Mouse (Mus musculus) neutrophil, adult 5-6 weeks (primary cell): ENCODE data around the gene Parp8. TPM values are rescaled to one million over a fixed set of nuclear protein-coding genes. Genes with fewer than 3 reads are reported as not detected.

Source experiments
- ATAC-seq: fragments of 151-379, 151-347 bp; 2 replicates; pipeline ENCODE4 v1.8.0; 2017; ENCODE audit warnings: mild to moderate bottlenecking, moderate TSS enrichment; ENCODE audit not compliant: insufficient number of reproducible peaks, poor library complexity, low FRiP score, severe bottlenecking; ENCODE audit errors: extremely low read depth
- total RNA-seq: library from RNA; stranded (forward); fragments of 200-1000 nt; gene quantifications from 2 replicates; pipeline ENCODE4 v1.2.3, GENCODE M21; 2017

Gene Parp8
- 82.1 and 89.8 TPM in 2 replicates for total RNA-seq

GRCm38 (mm10) chr13:117025226-117026067 is at the start of gene Parp8:
TSS of gene Parp8 (minus strand) at chr13:117025537.
- ATAC-seq: 0 out of 2 replicates have a peak, but pooled peaks have one; percentile 11

DNA sequence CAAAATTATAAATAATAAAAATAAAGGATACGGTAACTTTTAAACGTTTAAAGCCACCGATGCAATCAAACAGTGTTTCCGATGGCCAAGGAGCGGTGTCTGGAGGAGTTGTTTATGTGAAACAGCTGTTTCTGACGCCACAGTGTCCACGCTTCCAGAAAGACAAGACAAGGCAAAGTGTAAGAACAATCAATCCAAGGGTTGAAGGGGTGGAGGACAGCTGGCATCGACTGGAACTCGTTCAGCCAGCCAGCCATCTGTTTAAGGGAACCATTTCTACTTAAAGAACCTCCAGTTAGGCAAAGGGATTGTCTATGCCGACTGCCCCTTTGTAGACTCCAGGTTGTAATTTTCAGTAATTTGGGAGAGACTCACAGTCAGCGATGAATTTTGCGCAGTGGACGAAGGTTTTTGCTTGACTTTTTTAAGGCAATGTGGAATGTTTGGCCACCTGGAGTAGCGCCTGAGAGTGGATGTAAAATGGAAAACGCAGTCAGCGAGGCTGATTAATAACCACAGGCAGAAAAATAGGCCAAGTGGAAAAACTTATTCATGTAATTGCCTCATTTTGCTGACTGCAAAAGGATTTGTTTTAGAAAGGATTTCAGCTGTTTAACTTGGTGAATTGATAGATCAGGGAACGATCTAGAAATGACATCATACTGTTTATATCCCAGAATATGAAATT is 37.4 kb upstream of the Parp8 start:
- ATAC-seq: no peak

DNA sequence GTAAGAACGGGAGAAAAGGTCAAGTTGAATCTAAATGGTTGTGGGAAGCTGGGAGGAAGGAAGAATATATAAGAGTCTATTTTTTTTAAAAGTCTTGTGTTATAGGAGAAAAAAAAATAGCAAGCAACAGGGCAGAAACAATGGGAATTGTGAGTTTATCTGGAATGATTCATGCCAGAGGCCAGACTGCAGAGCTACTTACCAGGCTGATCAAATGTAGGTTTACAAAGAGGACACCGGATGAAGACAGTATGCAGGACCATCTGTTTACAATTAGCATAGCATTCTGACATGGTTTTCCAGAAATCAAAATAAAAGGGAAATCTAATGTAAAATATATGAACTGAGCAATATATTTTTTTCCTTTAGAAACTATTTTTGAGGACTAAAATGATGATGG is 31.1 kb upstream of the Parp8 start:
- no peak for ATAC-seq

GRCm38 (mm10) chr13:117054811-117055496 is 29.6 kb upstream of the Parp8 start:
- ATAC-seq: no peak

DNA sequence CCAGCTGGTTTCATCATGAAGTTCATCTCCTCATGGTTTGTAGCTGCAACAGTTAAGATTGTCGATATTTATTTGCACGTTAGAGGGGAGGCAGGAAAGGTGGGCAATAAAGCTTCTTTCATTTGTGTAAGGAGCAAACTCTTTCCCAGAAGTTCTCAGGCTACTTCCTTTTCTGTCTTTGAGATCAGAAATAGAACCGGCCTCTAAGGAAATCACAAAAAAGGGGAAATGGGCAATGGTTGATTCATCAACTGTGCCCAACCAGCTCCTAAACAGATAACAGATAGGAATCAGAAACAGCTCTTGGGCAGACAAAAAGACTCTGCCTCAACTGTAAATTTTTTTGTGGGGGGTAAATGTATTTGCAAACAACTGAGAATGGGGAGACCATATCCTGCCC is 27.4 kb upstream of the Parp8 start:
- ATAC-seq: no peak

GRCm38 (mm10) chr13:117048541-117048971 is 23.2 kb upstream of the Parp8 start:
- peak; percentile 75 for ATAC-seq

DNA sequence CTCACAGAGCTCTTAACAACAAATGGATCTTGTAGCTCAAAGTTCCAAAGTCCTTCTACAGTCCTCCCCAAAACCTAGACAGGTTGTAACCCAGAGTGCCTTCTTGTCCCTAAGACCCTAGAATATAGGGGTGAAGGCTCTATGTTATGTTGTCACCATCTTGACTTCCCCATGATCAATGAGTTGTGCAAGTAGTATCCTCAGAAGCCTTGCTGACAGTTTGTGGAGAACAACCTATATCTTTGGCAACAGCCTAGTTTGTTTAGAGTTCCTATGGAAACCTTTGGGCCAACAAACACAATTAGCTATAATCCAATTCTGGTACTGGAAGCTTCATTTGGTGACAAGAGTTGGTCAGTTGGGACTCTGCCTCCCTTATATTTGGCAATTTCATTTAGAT is 18.2 kb upstream of the Parp8 start:
- ATAC-seq: no peak

- no peak for ATAC-seq
These were observed 15.7 kb upstream of the Parp8 start for GRCm38 (mm10) chr13:117041021-117041420.

DNA sequence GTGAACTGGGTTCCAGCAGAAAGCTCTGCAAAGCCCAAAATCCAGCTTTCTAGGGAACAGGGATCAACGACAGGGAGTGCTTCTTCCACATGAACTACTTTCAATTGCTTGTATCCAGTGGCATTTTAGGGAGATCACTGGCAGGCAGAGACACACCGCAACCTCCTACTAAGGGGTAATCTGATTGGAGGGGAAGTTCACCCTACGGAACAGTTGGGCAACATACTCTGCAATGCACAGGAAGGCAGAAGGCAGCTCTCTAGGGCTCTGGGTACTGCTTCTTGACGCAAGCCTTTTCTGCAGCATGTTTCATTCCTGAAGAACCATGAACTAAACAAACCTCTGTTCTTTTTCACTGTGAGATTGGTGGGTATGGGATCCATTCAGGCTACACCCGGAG is 10.9 kb upstream of the Parp8 start:
- peak; percentile 76 for ATAC-seq

DNA sequence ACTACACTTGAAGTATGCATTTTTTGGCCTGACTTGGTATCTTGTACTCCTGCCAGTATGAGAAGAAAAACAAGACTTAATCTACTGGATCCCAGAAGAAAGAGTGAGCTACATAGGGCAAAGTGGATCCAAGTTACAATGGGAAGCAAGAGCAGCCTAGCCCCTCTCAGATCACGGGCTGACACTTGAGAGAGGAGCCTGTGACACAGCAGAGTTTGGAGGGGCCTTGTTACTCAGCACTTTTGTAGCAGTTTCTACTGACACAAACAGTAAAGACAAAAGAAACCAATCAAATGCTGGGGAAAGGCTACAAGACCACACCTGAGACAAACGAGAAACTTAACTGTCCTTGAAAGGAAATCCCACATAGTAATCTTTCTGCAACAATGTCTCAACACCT is 9.8 kb upstream of the Parp8 start:
- ATAC-seq: no peak

DNA sequence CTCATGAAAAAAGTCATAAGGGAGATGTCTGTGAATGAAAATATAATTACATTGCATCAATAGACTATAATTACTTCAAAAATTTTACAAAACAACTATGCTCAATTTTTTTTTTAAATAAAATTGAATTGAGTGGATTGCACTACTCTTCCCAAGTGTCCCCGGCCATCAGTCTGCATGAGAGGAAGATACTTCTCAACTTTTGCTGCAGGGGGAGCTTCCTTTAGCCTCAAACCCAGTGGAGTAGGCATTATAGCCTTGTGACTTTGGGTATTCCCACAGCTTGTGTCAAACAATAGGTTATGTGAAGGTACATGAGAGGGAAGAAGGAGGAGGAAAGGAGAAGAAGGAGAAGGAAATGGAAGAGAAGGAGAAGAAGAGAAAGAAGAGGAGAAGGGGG is 9.3 kb upstream of the Parp8 start:
- no peak for ATAC-seq

DNA sequence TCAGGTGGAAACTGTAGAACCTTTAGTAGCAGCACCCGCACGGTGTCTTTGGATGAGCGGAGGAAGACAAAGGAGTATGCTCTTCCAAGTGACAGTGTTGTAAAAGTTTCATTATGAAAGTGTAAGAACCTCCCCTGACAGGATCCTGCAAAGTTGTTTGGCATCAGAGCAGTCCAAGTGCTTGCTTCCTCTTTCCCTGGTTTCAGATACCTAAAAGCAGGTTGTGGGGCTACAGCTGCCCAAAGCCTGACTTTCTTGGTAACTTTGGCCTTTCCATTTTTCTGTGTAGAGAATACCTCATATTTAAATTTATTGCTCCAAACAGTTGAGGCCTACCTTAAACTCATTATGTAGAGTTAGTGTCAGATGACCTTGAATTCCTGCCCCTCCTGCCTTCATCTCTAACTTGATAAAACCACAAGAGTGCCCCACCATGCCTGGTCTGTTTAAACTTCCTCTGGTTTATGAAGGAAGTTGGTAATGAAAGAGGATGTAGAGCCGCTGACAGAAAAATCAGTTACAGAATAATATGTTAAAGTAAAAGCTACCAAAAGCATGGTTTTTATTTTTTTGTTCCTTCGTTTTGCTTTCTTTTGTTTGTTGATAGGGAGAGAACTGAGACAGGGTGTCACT is 8.5 kb upstream of the Parp8 start:
- peak; percentile 63 for ATAC-seq

GRCm38 (mm10) chr13:117032402-117032801 is 7.1 kb upstream of the Parp8 start:
- ATAC-seq: no peak

GRCm38 (mm10) chr13:117031546-117031945 is 6.2 kb upstream of the Parp8 start:
- peak; percentile 25; the same call in 1 of the 2 replicates for ATAC-seq

- ATAC-seq: peak; percentile 51
These were observed 2.9 kb upstream of the Parp8 start for GRCm38 (mm10) chr13:117028221-117028620.

DNA sequence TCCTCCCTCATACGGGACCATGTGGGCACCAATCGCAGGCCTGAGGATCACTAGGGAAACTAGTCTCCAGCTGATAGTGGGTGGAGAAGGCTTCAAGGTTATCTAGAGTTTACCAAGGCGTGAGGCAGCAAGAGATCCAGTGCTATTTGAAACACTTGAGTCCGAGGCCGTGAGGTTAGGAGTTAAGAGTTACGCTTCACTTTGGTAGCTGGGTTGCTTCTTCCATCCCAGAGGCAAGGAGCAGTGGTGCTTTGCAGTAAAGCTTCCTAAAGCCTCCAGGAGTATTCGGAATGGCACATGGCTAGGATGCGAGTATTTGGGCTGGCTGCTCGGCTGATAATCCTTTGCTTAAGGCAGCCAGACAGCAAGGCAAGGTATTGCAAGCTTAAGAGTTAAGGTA is 2.0 kb upstream of the Parp8 start:
- ATAC-seq: no peak

DNA sequence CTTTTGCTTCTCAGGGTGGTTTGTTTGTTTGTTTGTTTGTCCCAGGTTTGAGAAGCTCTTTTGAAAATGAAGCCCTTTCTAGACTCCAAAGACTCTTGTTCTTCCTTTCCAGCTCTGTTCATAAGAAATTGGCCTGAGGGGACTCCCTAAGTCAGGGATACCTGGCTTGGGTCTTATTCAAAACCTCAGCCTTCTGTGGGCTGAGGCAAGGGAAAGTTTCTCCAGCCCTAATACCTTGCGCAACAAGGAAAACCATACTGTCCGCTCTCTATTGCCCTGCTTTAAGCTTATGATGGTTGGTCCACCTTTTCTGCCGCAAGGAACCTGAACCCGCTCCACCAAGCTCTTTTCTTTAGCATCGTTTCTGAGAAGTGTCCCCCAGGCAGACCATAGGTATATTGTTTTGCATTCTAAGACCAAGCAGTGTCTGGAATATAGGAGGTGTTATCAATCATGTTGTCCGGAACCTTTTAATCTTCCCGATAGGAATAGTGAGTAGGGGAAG is 991 bp upstream of the Parp8 start:
- ATAC-seq: no peak

GRCm38 (mm10) chr13:117024916-117025225 is 466 bp downstream of the Parp8 start:
- no peak for ATAC-seq
